Mouse (Mus musculus) limb, embryonic 14.5 days (tissue): ENCODE results near the gene Cfap100. TPM values are rescaled to one million over a fixed set of nuclear protein-coding genes. Genes with fewer than 3 reads are reported as not detected.

Source experiments
- ATAC-seq: fragments of 200-750 bp; cut with Nextera tagmentation; 2 replicates; pipeline ENCODE4 v1.8.0; 2017; ENCODE audit warnings: low read depth, moderate number of reproducible peaks, moderate TSS enrichment; ENCODE audit not compliant: low FRiP score
- DNase-seq: peaks from one replicate; pipeline ENCODE4 v3.0.0-alpha.2; 2015; ENCODE audit warnings: low spot score
- H3K27ac ChIP-seq: fragments of 300-500 bp; sonication (generic); replicated peaks from 2 replicates; pipeline ENCODE4 v1.5.1; 2014; ENCODE audit warnings: low read depth, mild to moderate bottlenecking, low read length, moderate library complexity, mixed read lengths
- H3K27me3 ChIP-seq: fragments of 300-500 bp; sonication (generic); 2 replicates; pipeline ENCODE4 v1.6.1; 2014; ENCODE audit warnings: low read length, mixed read lengths; ENCODE audit not compliant: control insufficient read depth, insufficient read depth
- H3K36me3 ChIP-seq: fragments of 300-500 bp; sonication (generic); 2 replicates; pipeline ENCODE4 v1.6.1; 2014; ENCODE audit warnings: mild to moderate bottlenecking, low read length, moderate library complexity, mixed read lengths; ENCODE audit not compliant: control insufficient read depth, insufficient read depth
- H3K4me1 ChIP-seq: fragments of 300-500 bp; sonication (generic); 2 replicates; pipeline ENCODE4 v1.6.1; 2014; ENCODE audit warnings: antibody characterized with exemption, low read length, mixed read lengths; ENCODE audit not compliant: control insufficient read depth, insufficient read depth
- H3K4me2 ChIP-seq: fragments of 300-500 bp; sonication (generic); replicated peaks from 2 replicates; pipeline ENCODE4 v1.6.1; 2014; ENCODE audit warnings: low read depth, mild to moderate bottlenecking, low read length, moderate library complexity; ENCODE audit not compliant: severe bottlenecking
- H3K4me3 ChIP-seq: fragments of 300-500 bp; sonication (generic); replicated peaks from 2 replicates; pipeline ENCODE4 v1.5.1; 2014; ENCODE audit warnings: low read length
- H3K9ac ChIP-seq: fragments of 300-500 bp; sonication (generic); 2 replicates; pipeline ENCODE4 v1.6.1; 2014; ENCODE audit warnings: mild to moderate bottlenecking, low read depth, low read length, moderate library complexity; ENCODE audit not compliant: severe bottlenecking
- H3K9me3 ChIP-seq: fragments of 300-500 bp; sonication (generic); 2 replicates; pipeline ENCODE4 v1.6.1; 2016; ENCODE audit warnings: low read length; ENCODE audit not compliant: control insufficient read depth
- POLR2A ChIP-seq: fragments of 200-500 bp; IDR thresholded peaks from 2 replicates; pipeline ENCODE4 v1.8.0; 2012; ENCODE audit warnings: inconsistent platforms, mild to moderate bottlenecking, moderate library complexity, borderline replicate concordance; ENCODE audit not compliant: insufficient read depth, insufficient read length; ENCODE audit errors: extremely low read depth
- WGBS: fragments of 180-500 bp; shearing (Covaris S2); extraction: QIAGEN DNeasy Blood & Tissue Kit; methylation state at CpG from one replicate; pipeline ENCODE4 v1.1.7; 2014; 5-methylcytosine and 5-hydroxymethylcytosine counted together
- polyA plus RNA-seq, 2 experiments: library from polyadenylated mRNA; depleted of rRNA in 1 of 2; stranded (reverse) in 1 of 2; unstranded in 1 of 2; fragments of >200 nt; fragmentation: Nextera tagmentation in 1 of 2; extraction: Ambion mirVana in 1 of 2; gene quantifications; 2 replicates each; pipeline versions ENCODE4 v1.2.1 to v1.2.3; 2012 to 2014

The Cfap100 gene
- polyA plus RNA-seq, 2 experiments, result 1.0 to 1.1 TPM

DNA sequence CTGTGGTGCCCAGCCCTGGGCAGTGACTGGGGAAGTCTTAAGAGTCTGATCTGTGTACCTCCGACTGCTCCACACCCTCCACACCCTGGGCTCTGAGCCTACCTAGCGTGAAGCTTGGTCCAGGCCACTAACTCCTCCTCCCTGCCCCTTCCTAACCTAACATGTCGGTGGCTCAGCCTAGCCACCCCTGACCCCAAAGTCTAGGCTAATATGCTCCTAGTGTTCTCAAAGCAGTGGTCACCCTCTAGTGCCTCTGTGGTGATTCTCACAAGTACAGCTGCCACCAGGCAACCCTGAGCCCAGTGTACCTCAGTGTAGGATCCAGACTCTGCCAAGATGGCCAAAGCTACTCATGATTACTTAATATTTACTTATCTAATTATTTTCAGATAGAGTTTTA, 6.1 kb upstream of the Cfap100 start:
- no peak overlapping the region for H3K9ac ChIP-seq
- no peak for ATAC-seq
- no peak overlapping the region for H3K4me3 ChIP-seq
- WGBS, result 76% methylated on average over 3 of the region's 3 CpGs
- H3K4me1 ChIP-seq, result no peaks in the 10 kb centered on the region
- H3K36me3 ChIP-seq, result no peaks in the 10 kb centered on the region
- no peaks in the 10 kb centered on the region for H3K9me3 ChIP-seq
- no peak for TF ChIP-seq POLR2A
- H3K27me3 ChIP-seq, result no peaks in the 10 kb centered on the region
- no peak overlapping the region for H3K27ac ChIP-seq
- H3K4me2 ChIP-seq, result no peak overlapping the region
- DNase-seq, result no peak

GRCm38 (mm10) chr6:90431487-90431886, 2.9 kb upstream of the Cfap100 start:
- 0 out of 2 replicates have a peak, but pooled peaks cover 8% of the 10 kb centered on the region for H3K27me3 ChIP-seq
- no peak overlapping the region for H3K4me3 ChIP-seq
- TF ChIP-seq POLR2A, result no peak
- H3K36me3 ChIP-seq, result no peaks in the 10 kb centered on the region
- 70% methylated on average over 2 of the region's 2 CpGs for WGBS
- ATAC-seq (no peak), DNase-seq (no peak)
- H3K4me2 ChIP-seq, result no peak overlapping the region
- H3K27ac ChIP-seq, result no peak overlapping the region
- H3K9ac ChIP-seq, result no peak overlapping the region
- no peaks in the 10 kb centered on the region for H3K9me3 ChIP-seq
- H3K4me1 ChIP-seq, result no peaks in the 10 kb centered on the region; the same call in 1 of the 2 replicates

- DNase-seq, result no peak
- WGBS, result 73% methylated on average over 14 of the region's 14 CpGs
Observed at GRCm38 (mm10) chr6:90429911-90430310, 1.3 kb upstream of the Cfap100 start.

DNA sequence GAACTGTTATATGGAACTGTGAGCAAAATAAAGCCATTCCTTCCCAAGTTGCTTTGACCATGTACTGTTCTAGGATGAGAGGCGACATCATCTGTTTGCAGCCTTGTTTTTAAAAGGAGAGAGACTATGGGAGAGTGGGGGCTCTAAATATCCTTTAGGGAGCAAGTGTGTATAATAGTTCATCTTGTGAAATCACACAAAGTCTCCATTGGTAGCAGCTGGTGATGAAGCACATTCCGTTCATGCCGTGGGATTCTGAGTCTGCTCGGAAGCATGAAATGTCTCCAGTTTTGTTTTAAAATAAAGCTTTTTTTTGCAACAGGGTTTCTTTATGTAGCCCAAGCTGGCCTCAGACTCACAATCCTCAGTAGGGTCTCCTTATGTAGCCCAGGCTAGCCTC, 2.6 kb downstream of the Cfap100 start:
- TF ChIP-seq POLR2A, result no peak
- no peak overlapping the region for H3K9ac ChIP-seq
- H3K4me1 ChIP-seq, result no peaks in the 10 kb centered on the region; the same call in none of the 2 replicates
- WGBS, result 69% methylated on average over 4 of the region's 4 CpGs
- no peak overlapping the region for H3K4me2 ChIP-seq
- H3K36me3 ChIP-seq, result no peaks in the 10 kb centered on the region
- H3K27ac ChIP-seq, result no peak overlapping the region
- DNase-seq (no peak), ATAC-seq (no peak)
- H3K4me3 ChIP-seq, result no peak overlapping the region
- no peaks in the 10 kb centered on the region for H3K9me3 ChIP-seq
- 0 out of 2 replicates have a peak, but pooled peaks cover 8% of the 10 kb centered on the region for H3K27me3 ChIP-seq

More at GRCm38 (mm10) chr6:90429911-90430310, 1.3 kb upstream of the Cfap100 start:
- H3K4me1 ChIP-seq, result no peaks in the 10 kb centered on the region; the same call in 1 of the 2 replicates
- no peak overlapping the region for H3K27ac ChIP-seq
- 0 out of 2 replicates have a peak, but pooled peaks cover 8% of the 10 kb centered on the region for H3K27me3 ChIP-seq
- no peak for TF ChIP-seq POLR2A
- H3K4me3 ChIP-seq, result no peak overlapping the region
- no peak overlapping the region for H3K9ac ChIP-seq
- no peaks in the 10 kb centered on the region for H3K36me3 ChIP-seq
- no peaks in the 10 kb centered on the region for H3K9me3 ChIP-seq
- no peak overlapping the region for H3K4me2 ChIP-seq
- ATAC-seq, result no peak

DNA sequence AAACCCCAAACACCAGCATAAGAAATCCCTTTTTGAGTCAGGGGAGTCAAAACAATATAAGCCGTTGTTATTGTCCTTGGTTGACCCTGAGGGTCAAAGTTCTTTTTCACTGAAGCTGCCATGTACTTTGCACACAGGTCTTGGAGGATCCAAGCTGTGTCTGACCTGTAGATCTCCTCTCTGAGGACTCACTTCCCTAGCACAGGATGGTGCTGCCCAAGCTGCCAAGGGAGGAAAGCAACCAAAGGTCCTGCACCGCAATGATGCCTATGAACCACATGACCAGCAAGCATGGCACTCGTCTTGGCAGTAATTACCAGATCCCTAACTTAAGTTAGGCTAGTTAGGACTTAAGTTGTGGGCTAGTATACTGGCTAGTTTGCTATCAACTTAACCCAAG, 3.2 kb downstream of the Cfap100 start:
- no peak overlapping the region for H3K9ac ChIP-seq
- ATAC-seq, result no peak
- H3K4me3 ChIP-seq, result no peak overlapping the region
- H3K27me3 ChIP-seq, result 0 out of 2 replicates have a peak, but pooled peaks cover 8% of the 10 kb centered on the region
- no peaks in the 10 kb centered on the region for H3K36me3 ChIP-seq
- TF ChIP-seq POLR2A, result no peak
- H3K4me1 ChIP-seq, result no peaks in the 10 kb centered on the region; the same call in none of the 2 replicates
- no peak for DNase-seq
- H3K27ac ChIP-seq, result no peak overlapping the region
- WGBS, result 78% methylated on average over 3 of the region's 3 CpGs
- no peaks in the 10 kb centered on the region for H3K9me3 ChIP-seq
- no peak overlapping the region for H3K4me2 ChIP-seq
